Mouse (Mus musculus): ENCODE data around the gene Npr2.

Npr2 gene

DNA sequence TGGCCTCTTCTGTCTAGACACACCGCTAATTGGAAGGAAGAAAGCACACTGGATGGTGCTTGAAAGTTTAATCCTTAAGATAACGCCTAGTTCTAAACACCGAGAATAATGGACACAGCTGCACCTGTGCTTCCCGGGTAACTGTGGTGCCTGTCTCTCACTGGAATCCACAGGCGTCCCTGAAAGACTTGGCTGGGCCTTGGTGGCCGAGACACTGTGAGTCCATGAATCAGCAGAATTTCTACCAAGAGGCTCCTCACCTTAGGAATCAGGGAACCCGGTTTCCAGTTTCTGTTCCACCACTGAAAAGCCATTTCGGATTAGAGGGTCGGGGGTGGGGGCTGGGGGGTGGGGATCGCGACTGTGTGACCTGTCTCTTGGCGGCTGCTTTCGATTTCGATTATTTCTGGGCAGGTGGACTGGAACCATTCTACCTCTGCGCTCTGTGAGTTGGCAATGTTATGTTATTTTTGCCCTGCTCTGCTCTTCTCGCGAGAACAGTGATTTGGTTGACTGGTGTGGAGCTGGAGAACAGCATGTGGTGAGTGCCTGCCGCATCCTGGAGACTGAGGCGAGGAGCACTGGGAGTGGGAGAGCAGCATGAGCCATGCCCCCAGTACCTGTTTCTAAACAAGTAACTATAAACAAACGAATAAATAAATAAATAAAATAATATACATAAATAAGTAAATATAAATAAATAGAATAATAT lies 2.5 kb upstream of the Npr2 start:
- peak; percentile 10 for DNase-seq (ENCODE audit: low read depth)

DNA sequence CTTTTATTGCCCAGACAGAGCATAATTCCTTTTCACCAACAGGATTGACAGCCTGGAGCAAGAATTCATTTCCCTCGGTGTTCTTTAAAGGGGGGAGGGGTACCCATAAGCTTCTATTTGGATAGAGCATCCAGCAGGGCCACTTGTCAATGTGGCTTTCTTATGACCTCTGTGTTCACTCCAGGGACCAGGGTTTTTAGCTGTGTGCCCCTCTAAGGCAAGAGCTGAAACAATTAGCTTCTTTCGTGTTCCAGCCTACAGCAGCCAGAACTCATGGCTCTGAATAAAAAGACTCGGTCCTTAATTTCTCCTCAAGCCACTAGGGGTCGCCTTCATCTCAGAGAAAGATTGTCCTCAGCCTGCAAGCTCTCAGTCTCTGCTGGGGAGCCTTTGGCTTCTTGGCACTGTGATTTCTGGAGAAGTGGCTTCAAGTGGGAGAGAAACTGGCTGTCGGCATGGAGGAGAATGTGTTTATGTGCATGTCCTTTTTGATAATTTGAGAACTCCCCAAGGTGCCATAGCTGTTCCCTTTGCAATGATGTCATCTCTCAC lies 1.6 kb upstream of the Npr2 start:
- peak; percentile 84 for DNase-seq (ENCODE audit: low read depth)

DNA sequence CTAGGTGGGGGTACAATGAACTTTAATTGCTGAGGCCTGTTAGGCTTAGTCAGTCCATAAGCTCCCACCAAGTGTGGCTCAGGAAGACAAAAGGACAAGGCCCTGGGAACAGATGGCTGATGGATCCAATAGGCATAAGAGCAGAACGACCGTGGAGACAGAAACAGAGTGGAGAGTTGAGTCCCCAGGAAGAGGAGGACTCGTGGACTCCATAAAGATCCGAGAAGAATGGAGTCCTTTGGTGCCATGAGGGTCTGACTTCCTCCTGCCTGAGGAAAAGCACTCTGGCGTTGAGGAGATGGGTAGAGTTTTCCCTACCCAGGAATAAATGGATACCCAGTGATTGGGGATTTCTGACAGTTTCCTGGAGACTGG lies 1.1 kb upstream of the Npr2 start:
- no peak for DNase-seq (ENCODE audit: low read depth)

- DNase-seq (ENCODE audit: low read depth) = no peak
Observed at GRCm38 (mm10) chr4:43631956-43632920, 503 bp downstream of the Npr2 start.

GRCm38 (mm10) chr4:43633296-43633695 lies 1.6 kb downstream of the Npr2 start:
- DNase-seq (ENCODE audit: low read depth) = no peak

DNA sequence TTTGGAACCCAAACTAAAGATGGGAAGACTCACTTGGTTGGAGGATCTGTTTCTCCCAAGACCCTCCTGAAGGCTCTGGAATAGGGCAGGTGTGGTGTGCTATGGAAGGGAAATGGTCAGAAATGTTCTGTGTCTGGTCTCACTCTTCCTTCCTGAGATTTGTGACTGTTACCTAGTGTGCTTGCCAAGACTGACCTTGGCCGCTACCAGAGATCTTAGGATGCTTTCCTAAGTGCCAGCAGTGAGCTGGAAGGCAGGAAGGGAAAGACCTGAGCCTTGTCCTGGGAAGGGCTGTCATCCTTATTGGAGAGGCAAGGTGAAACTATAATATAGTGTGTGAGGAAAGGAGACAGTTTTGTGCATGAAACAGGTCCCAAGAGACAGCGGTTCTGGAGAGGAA lies 2.0 kb downstream of the Npr2 start:
- no peak for DNase-seq (ENCODE audit: low read depth)

DNA sequence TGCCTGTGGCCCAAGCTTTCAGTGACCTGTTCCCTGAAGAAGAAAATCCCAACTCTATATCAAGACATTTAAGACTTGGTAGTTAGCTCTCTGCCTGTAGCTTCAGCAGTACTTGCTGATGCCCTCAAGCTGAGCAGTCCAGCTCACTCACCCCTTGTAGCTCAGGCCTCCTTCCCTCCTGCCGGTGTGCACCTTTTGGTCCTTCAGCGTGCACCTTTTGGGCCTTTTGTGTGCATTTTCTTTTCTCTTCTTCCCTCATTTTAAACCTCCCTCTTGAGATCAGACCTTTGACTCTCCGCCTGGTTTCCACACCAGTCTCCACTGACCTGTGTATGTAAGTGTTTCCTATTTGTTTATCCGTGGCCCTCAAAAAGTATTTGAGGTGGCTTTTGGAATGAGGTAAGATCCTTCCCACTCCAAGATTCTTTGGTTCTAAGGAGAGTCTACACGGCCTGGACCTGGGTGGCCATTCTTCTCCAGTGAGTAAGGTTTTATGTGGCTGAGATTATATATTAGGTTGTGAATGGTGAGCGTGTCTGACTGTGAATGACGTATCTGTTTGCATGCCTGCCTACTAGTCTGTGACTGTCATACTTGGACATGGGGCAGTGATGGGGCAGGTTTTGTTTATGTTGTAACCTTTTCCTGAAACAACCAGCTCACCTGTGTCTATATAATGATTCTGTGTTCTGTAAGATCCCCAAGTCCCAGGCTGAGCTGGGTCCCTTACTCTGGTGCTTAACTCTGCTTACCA lies 3.1 kb downstream of the Npr2 start:
- no peak for DNase-seq (ENCODE audit: low read depth)

GRCm38 (mm10) chr4:43636751-43637150 lies 5.0 kb downstream of the Npr2 start:
- DNase-seq (ENCODE audit: low read depth) = no peak

DNA sequence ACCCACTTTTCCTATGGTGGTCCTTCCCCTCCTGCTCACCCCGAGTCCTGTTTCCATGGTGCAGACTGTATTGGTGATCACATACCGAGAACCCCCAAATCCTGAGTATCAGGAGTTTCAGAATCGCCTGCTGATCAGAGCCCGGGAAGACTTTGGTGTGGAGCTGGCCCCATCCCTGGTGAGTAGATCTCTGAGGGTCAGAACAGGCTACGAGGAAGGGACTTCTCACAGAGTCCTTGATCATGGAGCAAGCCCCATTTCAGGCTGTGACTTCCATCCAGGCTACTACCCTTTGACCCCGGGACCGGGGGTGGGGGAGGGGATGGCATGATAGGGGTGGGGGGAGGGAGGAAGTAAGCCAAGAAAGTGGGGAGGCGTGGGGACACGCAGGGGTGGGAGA lies 8.3 kb downstream of the Npr2 start:
- no peak for DNase-seq (ENCODE audit: low read depth)

- DNase-seq (ENCODE audit: low read depth) = no peak
Observed at GRCm38 (mm10) chr4:43640491-43640890, 8.8 kb downstream of the Npr2 start.

GRCm38 (mm10) chr4:43649783-43650182 lies 18.0 kb downstream of the Npr2 start:
- DNase-seq (ENCODE audit: low read depth) = no peak

DNA sequence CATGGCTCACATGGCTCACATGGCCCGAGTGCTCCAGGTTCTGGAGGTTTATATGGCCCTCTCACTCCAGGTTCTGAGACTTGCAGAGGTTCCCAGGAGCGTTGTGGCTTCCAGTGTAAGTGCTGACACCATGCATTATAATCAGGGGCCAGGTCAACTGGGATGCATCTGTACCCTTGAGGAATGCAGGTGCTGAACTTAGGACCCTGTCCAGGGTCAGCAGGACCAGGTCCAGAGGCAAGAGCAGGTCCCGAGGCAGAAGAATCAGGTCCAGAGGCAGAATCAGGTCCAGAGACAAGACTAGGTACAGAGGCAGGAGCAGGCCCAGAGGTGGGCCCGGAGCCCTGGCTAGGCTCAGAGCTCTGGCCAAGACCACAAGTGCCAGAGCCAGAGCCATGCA lies 21.0 kb downstream of the Npr2 start:
- no peak for DNase-seq (ENCODE audit: low read depth)

- peak; percentile 41 for DNase-seq (ENCODE audit: low read depth)
Observed at GRCm38 (mm10) chr4:43653161-43654015, 21.7 kb downstream of the Npr2 start, which contains the start of gene Spag8. Spag8 (minus strand) TSS chr4:43653594.

DNA sequence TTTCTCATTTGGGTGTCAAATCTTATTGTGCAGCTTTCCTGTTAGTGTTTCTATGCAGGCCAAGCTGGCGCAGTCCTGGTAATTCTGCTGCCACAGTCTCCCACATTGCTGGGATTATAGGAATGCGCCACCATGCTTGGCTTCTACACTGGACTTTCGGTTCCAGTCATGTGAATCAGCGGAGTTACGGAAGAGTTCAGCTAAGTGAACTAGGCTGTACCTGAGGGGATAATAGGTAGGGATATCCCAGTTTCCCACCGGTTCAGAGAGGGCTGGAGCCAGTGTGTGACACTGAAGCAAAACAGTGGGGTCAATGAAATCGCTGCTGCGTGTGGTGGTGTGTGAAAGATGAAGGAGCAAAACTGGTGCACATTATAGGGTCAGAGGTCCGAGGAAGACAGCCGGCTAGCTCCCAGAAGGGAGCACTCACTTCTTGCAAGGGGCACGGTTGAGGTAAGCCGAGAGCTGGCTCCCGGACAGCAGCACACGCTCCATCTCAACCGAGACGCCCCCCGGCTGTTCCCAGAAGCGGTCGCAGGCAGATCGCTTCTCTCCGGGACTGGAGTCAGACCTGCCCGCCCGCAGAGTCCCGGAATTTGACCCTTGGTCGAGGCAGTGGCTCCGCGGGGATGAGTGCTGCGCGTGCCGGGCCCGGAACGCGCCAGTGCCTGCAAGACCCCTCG lies 24.1 kb downstream of the Npr2 start:
- DNase-seq (ENCODE audit: low read depth) = no peak

- DNase-seq (ENCODE audit: low read depth) = peak; percentile 96
Observed at GRCm38 (mm10) chr4:43656339-43657109, 24.8 kb downstream of the Npr2 start, which contains the start of gene Hint2. Hint2 (minus strand) TSS chr4:43656466.

- peak; percentile 28 for DNase-seq (ENCODE audit: low read depth)
Observed at GRCm38 (mm10) chr4:43657146-43657545, 25.4 kb downstream of the Npr2 start.

GRCm38 (mm10) chr4:43666412-43666811 lies 34.7 kb downstream of the Npr2 start:
- peak; percentile 49 for DNase-seq (ENCODE audit: low read depth)

DNA sequence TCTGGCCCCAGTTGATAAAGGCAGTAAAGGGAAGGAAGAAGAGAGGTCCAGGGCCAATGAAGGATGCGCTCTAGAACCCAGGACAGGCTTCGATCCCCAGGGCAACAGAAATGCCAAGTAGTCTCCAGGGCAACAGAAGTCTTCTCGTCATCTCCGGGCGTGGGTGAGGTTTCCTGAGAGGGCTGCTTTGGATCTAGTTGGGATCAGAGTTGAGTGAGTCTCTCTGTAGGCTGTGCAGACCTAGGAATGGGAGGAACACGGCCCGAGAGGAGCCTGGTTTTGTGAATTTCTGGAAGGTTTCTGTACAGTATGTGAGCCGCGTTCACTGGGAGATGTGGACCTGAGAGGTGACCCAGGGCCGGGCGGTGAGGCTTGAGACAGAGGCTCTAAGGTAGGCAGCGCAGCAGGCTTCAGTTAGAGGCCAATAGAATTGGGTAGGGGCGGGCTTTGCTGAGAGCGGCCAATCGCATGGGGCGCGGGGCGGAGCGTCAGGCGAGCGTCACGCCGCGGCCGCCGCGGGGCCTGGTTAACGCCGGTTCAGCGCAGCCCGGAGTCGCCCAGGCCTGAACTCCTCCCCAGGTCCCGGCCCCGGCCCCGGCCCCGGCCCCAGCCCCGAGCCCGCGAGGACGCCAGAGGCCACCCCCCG lies 37.2 kb downstream of the Npr2 start, which contains the start of the genes Tmem8b and Fam221b:
Tmem8b (plus strand) TSS at position 190 of the 646 bp plus-strand sequence.
Fam221b (minus strand) TSS at position 364 of the 646 bp plus-strand sequence.
- DNase-seq (ENCODE audit: low read depth) = peak; percentile 92

DNA sequence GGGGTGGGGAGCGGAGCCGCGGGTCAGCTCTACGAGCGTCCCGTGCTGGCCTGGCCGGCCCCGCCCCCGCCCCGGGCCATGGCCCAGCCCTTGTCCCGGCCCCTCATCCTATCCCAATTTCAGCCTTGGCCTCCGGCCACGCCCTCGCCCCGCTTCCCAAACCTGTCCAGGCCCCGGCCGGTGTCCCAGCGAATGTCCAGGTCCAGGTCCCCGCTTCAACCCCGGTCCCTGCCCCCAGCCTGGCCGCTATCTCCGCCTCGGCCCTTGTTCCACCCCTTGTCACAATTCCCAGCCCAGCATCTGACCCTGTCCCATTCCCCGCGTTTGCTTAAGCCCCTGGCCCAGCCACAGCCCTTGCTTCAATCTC lies 37.7 kb downstream of the Npr2 start:
- DNase-seq (ENCODE audit: low read depth) = no peak

All from induced T-regulatory cell, adult 2 months (primary cell).